Mouse (Mus musculus): ENCODE measurements at regions not wholly inside any gene's neighbourhood (a gene's known extent, or its start where the extent isn't known, plus 50 kb on each side); places are given as distances from the start of the nearest gene placed in this dataset.

- H3K27ac ChIP-seq (ENCODE audit: control insufficient read depth, insufficient read depth, low read length), result peak overlapping the region; percentile 64
- TF ChIP-seq CTCF (IDR thresholded peaks at IDR 0.05; ENCODE audit: borderline replicate concordance, control insufficient read depth, extremely low read depth, insufficient read depth, low read length, poor library complexity), result no peak
- TF ChIP-seq POLR2A (IDR thresholded peaks at IDR 0.05; ENCODE audit: control insufficient read depth, extremely low read depth, insufficient read depth, low read length, poor library complexity), result no peak
These were observed 103.4 kb upstream of the Pmepa1 start for GRCm38 (mm10) chr2:173379736-173380135.

GRCm38 (mm10) chr2:173380341-173380761 is 104.0 kb upstream of the Pmepa1 start:
- Histone ChIP-seq H3K36me3 (ENCODE audit: control insufficient read depth, insufficient read depth, low read length) (no peaks in the 10 kb centered on the region), H3K4me1 (replicated peaks; ENCODE audit: control insufficient read depth, insufficient read depth, low read length) (peaks cover 47% of the 10 kb centered on the region), H3K4me3 (ENCODE audit: control insufficient read depth, insufficient read depth, low read length) (no peak overlapping the region), H3K27ac (ENCODE audit: control insufficient read depth, insufficient read depth, low read length) (peak overlapping the region; percentile 64; the same call in 1 of the 2 replicates), H3K27me3 (ENCODE audit: control insufficient read depth, insufficient read depth, low read length) (no peaks in the 10 kb centered on the region)
- 13% methylated on average over 3 of the region's 3 CpGs for WGBS
- no peak for TF ChIP-seq POLR2A (IDR thresholded peaks at IDR 0.05; ENCODE audit: control insufficient read depth, extremely low read depth, insufficient read depth, low read length, poor library complexity)
- TF ChIP-seq CTCF (IDR thresholded peaks at IDR 0.05; ENCODE audit: borderline replicate concordance, control insufficient read depth, extremely low read depth, insufficient read depth, low read length, poor library complexity), result peak; percentile 28; the same call in 1 of the 2 replicates
- DNase-seq, result peak; percentile 19

More at GRCm38 (mm10) chr2:173379736-173380135, 103.4 kb upstream of the Pmepa1 start:
- Histone ChIP-seq H3K27me3 (ENCODE audit: control insufficient read depth, insufficient read depth, low read length) (no peaks in the 10 kb centered on the region), H3K4me1 (replicated peaks; ENCODE audit: control insufficient read depth, insufficient read depth, low read length) (peaks cover 42% of the 10 kb centered on the region), H3K4me3 (ENCODE audit: control insufficient read depth, insufficient read depth, low read length) (no peak overlapping the region), H3K36me3 (ENCODE audit: control insufficient read depth, insufficient read depth, low read length) (no peaks in the 10 kb centered on the region)
- no peak for DNase-seq
- 83% methylated on average over 1 of the region's 1 CpGs for WGBS

DNA sequence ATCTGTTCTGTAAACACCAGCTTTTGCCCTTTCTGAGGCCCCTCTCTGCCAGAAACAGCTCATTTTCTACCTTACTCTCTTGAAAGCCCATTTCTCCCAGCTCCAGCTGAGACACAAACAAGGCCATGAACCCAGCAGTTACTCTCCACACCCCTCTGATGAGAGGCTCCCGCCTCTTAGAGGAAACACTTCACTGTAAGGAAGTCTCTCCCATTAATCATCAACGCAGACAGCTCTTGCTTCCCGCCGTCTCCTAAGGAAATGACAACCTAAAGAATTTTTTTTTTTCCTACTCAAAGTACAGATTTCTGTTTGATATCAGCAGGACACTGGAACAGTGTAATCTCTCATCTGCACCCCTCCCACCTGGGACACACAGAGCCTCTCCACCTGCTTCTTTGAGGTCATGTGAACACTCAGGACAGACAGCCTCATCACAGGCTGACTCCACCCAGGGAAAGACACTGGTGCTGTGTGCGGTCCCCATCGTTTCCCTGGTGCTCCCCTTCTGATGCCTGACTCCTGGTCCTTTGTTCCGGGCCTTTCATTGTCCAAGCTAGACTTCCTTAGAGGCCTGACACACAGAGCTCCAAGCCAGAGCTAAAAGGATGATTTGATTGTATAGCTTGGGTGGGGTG is 106.0 kb upstream of the Pmepa1 start:
- H3K27me3 ChIP-seq (ENCODE audit: control insufficient read depth, insufficient read depth, low read length), result no peaks in the 10 kb centered on the region
- H3K36me3 ChIP-seq (ENCODE audit: control insufficient read depth, insufficient read depth, low read length), result no peaks in the 10 kb centered on the region
- no peak overlapping the region for H3K27ac ChIP-seq (ENCODE audit: control insufficient read depth, insufficient read depth, low read length)
- H3K4me1 ChIP-seq (replicated peaks; ENCODE audit: control insufficient read depth, insufficient read depth, low read length), result peaks cover 56% of the 10 kb centered on the region
- H3K4me3 ChIP-seq (ENCODE audit: control insufficient read depth, insufficient read depth, low read length), result no peak overlapping the region
- 48% methylated on average over 7 of the region's 7 CpGs for WGBS
- TF ChIP-seq POLR2A (IDR thresholded peaks at IDR 0.05; ENCODE audit: control insufficient read depth, extremely low read depth, insufficient read depth, low read length, poor library complexity) (no peak), CTCF (IDR thresholded peaks at IDR 0.05; ENCODE audit: borderline replicate concordance, control insufficient read depth, extremely low read depth, insufficient read depth, low read length, poor library complexity) (no peak)
- no peak for DNase-seq

DNA sequence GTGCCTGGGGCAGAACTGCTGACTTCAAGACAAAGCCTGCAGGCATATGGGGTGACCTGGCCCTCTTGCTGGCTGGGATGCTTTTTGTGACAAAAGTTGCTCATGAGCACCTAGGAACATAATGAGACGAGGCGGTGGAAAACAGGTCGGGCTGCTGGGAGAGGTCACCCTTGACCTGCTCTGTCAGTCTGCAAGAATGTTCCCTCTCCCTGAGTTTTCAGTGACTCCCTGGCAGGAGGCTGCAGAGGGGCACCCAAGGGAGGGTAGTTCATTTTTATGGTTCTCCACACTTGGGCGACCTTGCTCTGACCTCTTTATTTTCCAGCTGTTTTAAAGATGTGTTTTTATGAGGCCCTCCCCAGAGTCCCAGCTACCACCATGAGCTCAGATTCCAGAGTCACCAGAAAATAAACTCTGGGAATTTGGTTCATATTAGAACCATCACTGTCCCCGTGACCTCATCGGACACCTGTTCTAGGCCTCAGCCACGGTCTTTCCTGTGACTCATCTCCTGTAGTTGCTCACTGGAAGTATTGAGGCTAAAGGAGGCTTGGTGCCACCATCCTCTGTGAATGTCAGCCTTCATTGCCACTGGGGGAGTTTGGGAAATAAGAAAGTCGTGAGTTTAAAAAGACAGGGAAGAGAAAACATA is 108.7 kb upstream of the Pmepa1 start:
- H3K36me3 ChIP-seq (ENCODE audit: control insufficient read depth, insufficient read depth, low read length), result no peaks in the 10 kb centered on the region
- no peak overlapping the region for H3K4me3 ChIP-seq (ENCODE audit: control insufficient read depth, insufficient read depth, low read length)
- TF ChIP-seq CTCF (IDR thresholded peaks at IDR 0.05; ENCODE audit: borderline replicate concordance, control insufficient read depth, extremely low read depth, insufficient read depth, low read length, poor library complexity) (no peak), POLR2A (IDR thresholded peaks at IDR 0.05; ENCODE audit: control insufficient read depth, extremely low read depth, insufficient read depth, low read length, poor library complexity) (no peak)
- DNase-seq, result no peak
- WGBS, result 79% methylated on average over 8 of the region's 8 CpGs
- no peak overlapping the region for H3K27ac ChIP-seq (ENCODE audit: control insufficient read depth, insufficient read depth, low read length)
- no peaks in the 10 kb centered on the region for H3K27me3 ChIP-seq (ENCODE audit: control insufficient read depth, insufficient read depth, low read length)
- peaks cover 39% of the 10 kb centered on the region for H3K4me1 ChIP-seq (replicated peaks; ENCODE audit: control insufficient read depth, insufficient read depth, low read length)

GRCm38 (mm10) chr2:173385722-173386141 is 109.4 kb upstream of the Pmepa1 start:
- Histone ChIP-seq H3K27ac (ENCODE audit: control insufficient read depth, insufficient read depth, low read length) (no peak overlapping the region), H3K27me3 (ENCODE audit: control insufficient read depth, insufficient read depth, low read length) (no peaks in the 10 kb centered on the region), H3K4me3 (ENCODE audit: control insufficient read depth, insufficient read depth, low read length) (no peak overlapping the region), H3K4me1 (replicated peaks; ENCODE audit: control insufficient read depth, insufficient read depth, low read length) (peaks cover 32% of the 10 kb centered on the region), H3K36me3 (ENCODE audit: control insufficient read depth, insufficient read depth, low read length) (no peaks in the 10 kb centered on the region)
- no peak for TF ChIP-seq POLR2A (IDR thresholded peaks at IDR 0.05; ENCODE audit: control insufficient read depth, extremely low read depth, insufficient read depth, low read length, poor library complexity)
- TF ChIP-seq CTCF (IDR thresholded peaks at IDR 0.05; ENCODE audit: borderline replicate concordance, control insufficient read depth, extremely low read depth, insufficient read depth, low read length, poor library complexity), result no peak
- DNase-seq, result no peak
- 28% methylated on average over 9 of the region's 9 CpGs for WGBS

DNA sequence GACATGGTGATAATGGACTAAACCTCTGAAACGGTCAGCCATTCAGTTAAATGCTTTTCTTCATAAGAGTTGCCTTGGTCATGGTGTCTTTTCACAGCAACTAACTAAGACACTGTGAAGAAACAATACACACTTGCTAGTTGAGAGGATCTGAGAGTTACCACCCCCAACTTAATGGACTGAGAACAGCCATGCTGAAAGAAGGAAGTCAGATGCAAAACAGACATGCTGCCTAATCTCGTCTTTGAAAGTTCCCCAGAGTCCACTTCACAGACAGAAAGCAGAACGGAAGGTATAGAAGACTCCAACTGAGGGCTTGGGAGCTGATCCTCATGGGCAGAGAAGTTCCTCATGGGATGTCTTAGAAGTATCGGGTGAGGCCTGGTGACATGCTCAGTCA is 111.8 kb upstream of the Pmepa1 start:
- Histone ChIP-seq H3K4me1 (replicated peaks; ENCODE audit: control insufficient read depth, insufficient read depth, low read length) (peaks cover 18% of the 10 kb centered on the region), H3K4me3 (ENCODE audit: control insufficient read depth, insufficient read depth, low read length) (no peak overlapping the region), H3K27me3 (ENCODE audit: control insufficient read depth, insufficient read depth, low read length) (no peaks in the 10 kb centered on the region), H3K36me3 (ENCODE audit: control insufficient read depth, insufficient read depth, low read length) (no peaks in the 10 kb centered on the region), H3K27ac (ENCODE audit: control insufficient read depth, insufficient read depth, low read length) (no peak overlapping the region)
- TF ChIP-seq POLR2A (IDR thresholded peaks at IDR 0.05; ENCODE audit: control insufficient read depth, extremely low read depth, insufficient read depth, low read length, poor library complexity) (no peak), CTCF (IDR thresholded peaks at IDR 0.05; ENCODE audit: borderline replicate concordance, control insufficient read depth, extremely low read depth, insufficient read depth, low read length, poor library complexity) (no peak)
- DNase-seq, result no peak
- 78% methylated on average over 4 of the region's 4 CpGs for WGBS

Measured in thymus, adult 2 months (tissue).